Mouse (Mus musculus): ENCODE results near the gene Olfr221. TPM values are rescaled to one million over a fixed set of nuclear protein-coding genes. Genes with fewer than 3 reads are reported as not detected.
"Not testable (repeated sequence)": the region's sequence is repeated elsewhere in the genome, so short reads cannot be mapped to it uniquely, and the experiment has no call there.

Olfr221 gene
- total RNA-seq (2021): not detected
- long read RNA-seq: 0 reads

- DNase-seq (ENCODE audit: low spot score in 2 of 2): not testable (repeated sequence)
Measured at GRCm38 (mm10) chr14:52042359-52042758, at the start of gene Olfr221. Gene Olfr221 (minus strand): TSS chr14:52042459.

- DNase-seq (ENCODE audit: low spot score in 2 of 2): no peak
Measured at GRCm38 (mm10) chr14:52083083-52083482, 40.8 kb upstream of the Olfr221 start.

- no peak for DNase-seq (ENCODE audit: low spot score in 2 of 2)
Measured at GRCm38 (mm10) chr14:52071599-52072137, 29.4 kb upstream of the Olfr221 start.

- DNase-seq (ENCODE audit: low spot score in 2 of 2): no peak
Measured at GRCm38 (mm10) chr14:52066135-52066534, 23.9 kb upstream of the Olfr221 start.

GRCm38 (mm10) chr14:52061798-52062197, 19.5 kb upstream of the Olfr221 start:
- DNase-seq (ENCODE audit: low spot score in 2 of 2): no peak

GRCm38 (mm10) chr14:52060800-52061199, 18.5 kb upstream of the Olfr221 start:
- peak in 1 of 2 experiments; percentile 30 for DNase-seq (ENCODE audit: low spot score in 2 of 2)

GRCm38 (mm10) chr14:52059982-52060381, 17.7 kb upstream of the Olfr221 start:
- DNase-seq (ENCODE audit: low spot score in 2 of 2): peak in 1 of 2 experiments; percentile 46

GRCm38 (mm10) chr14:52052720-52053119, 10.5 kb upstream of the Olfr221 start:
- DNase-seq (ENCODE audit: low spot score in 2 of 2): not testable (repeated sequence)

- DNase-seq (ENCODE audit: low spot score in 2 of 2): no peak
Measured at GRCm38 (mm10) chr14:52045966-52046565, 3.8 kb upstream of the Olfr221 start.

GRCm38 (mm10) chr14:52044901-52045678, 2.8 kb upstream of the Olfr221 start:
- peak in 1 of 2 experiments; percentile 36 for DNase-seq (ENCODE audit: low spot score in 2 of 2)

GRCm38 (mm10) chr14:52043446-52043845, 1.2 kb upstream of the Olfr221 start:
- DNase-seq (ENCODE audit: low spot score in 2 of 2): no peak

- DNase-seq (ENCODE audit: low spot score in 2 of 2): no peak
Measured at GRCm38 (mm10) chr14:52039332-52039731, 2.9 kb downstream of the Olfr221 start.

- DNase-seq (ENCODE audit: low spot score in 2 of 2): no peak
Measured at GRCm38 (mm10) chr14:52035926-52036325, 6.3 kb downstream of the Olfr221 start.

GRCm38 (mm10) chr14:52026342-52026741, 15.9 kb downstream of the Olfr221 start:
- DNase-seq (ENCODE audit: low spot score in 2 of 2): no peak

GRCm38 (mm10) chr14:52024133-52024532, 18.1 kb downstream of the Olfr221 start:
- DNase-seq (ENCODE audit: low spot score in 2 of 2): no peak

- peak; percentile 56 to 89 for DNase-seq (ENCODE audit: low spot score in 2 of 2)
Measured at GRCm38 (mm10) chr14:52022709-52023459, 19.4 kb downstream of the Olfr221 start.

- DNase-seq (ENCODE audit: low spot score in 2 of 2): no peak
Measured at GRCm38 (mm10) chr14:52022244-52022708, 20.0 kb downstream of the Olfr221 start.

GRCm38 (mm10) chr14:52021568-52022212, 20.6 kb downstream of the Olfr221 start:
- no peak for DNase-seq (ENCODE audit: low spot score in 2 of 2)

- DNase-seq (ENCODE audit: low spot score in 2 of 2): no peak
Measured at GRCm38 (mm10) chr14:52021138-52021529, 21.1 kb downstream of the Olfr221 start.

- DNase-seq (ENCODE audit: low spot score in 2 of 2): peak; percentile 39 to 70
Measured at GRCm38 (mm10) chr14:52020486-52021137, 21.6 kb downstream of the Olfr221 start, which contains the start of gene Zfp219. Gene Zfp219 (minus strand): TSS chr14:52020733.
